Mouse (Mus musculus) CH12.LX (cell line): ENCODE data around the gene Palm.

ENCODE experiments used
- NRF1 ChIP-seq: IDR thresholded peaks from 2 replicates; pipeline ENCODE4 v1.6.1; 2014; ENCODE audit warnings: low read depth, mild to moderate bottlenecking, inconsistent platforms, low read length, improper control_type of control experiment, moderate library complexity
- TBP ChIP-seq: conservative IDR thresholded peaks from 2 replicates; pipeline ENCODE4 v1.6.1; 2011; ENCODE audit warnings: low read depth, low read length, improper control_type of control experiment

DNA sequence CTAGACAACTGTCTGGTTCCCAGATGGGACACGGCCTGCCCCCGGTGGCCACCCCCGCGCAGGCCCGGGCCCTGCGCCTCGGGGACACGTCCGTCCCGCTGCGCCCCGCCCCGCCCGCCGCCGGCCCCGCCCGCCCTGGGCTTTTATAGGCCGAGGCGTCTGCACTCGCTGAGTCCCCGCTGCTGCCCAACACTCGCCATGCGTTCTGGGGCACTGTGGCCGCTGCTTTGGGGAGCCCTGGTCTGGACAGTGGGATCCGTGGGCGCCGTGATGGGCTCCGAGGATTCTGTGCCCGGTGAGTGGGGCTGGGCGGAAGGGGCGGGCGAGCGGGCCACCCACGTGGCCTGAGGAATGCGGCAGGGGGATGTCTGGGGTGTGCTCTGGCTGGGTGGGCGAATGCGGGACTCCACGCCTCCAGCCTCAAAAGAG lies 16.3 kb upstream of the Palm start, which contains the start of gene Fstl3:
- TF ChIP-seq TBP (no peak), NRF1 (no peak)
